Mouse (Mus musculus) cerebellum, adult 11-12 months (tissue): ENCODE measurements at regions not wholly inside any gene's neighbourhood (a gene's known extent, or its start where the extent isn't known, plus 50 kb on each side); places are given as distances from the start of the nearest gene placed in this dataset.

Experiments used
- DNase-seq: peaks from one replicate; pipeline ENCODE4 v3.0.0; 2022

- DNase-seq: no peak
Observed at GRCm38 (mm10) chr14:24081911-24082558, 67.7 kb upstream of the Kcnma1 start.

- no peak for DNase-seq
Observed at GRCm38 (mm10) chr14:24068693-24069092, 54.4 kb upstream of the Kcnma1 start.

- DNase-seq: peak; percentile 8
Observed at GRCm38 (mm10) chr14:24067657-24068056, 53.4 kb upstream of the Kcnma1 start.

- no peak for DNase-seq
Observed at GRCm38 (mm10) chr14:24065231-24065767, 51.0 kb upstream of the Kcnma1 start.
